Mouse (Mus musculus): ENCODE measurements around the gene Usp22.

Usp22 gene

GRCm38 (mm10) chr11:61174821-61175658 lies at the start of gene Usp22:
Usp22 (minus strand) TSS chr11:61175055.
- Histone ChIP-seq H3K4me3 (replicated peaks; ENCODE audit: low read length) (peak within 1 kb of the TSS; percentile 100), H3K9me3 (ENCODE audit: low read length) (no peaks in the 10 kb centered on the region), H3K4me1 (replicated peaks; ENCODE audit: low read depth, low read length) (peaks cover 57% of the 10 kb centered on the region), H3K27me3 (ENCODE audit: insufficient read depth, low read length) (no peaks in the 10 kb centered on the region), H3K36me3 (ENCODE audit: insufficient read depth, low read length) (peaks cover 26% of the 10 kb centered on the region)
- TF ChIP-seq POU5F1 (IDR thresholded peaks at IDR 0.05; ENCODE audit: borderline replicate concordance, low read length) (no peak), NANOG (IDR thresholded peaks at IDR 0.05; ENCODE audit: borderline replicate concordance, low read length) (no peak), CTCF (conservative IDR thresholded peaks at IDR 0.05; ENCODE audit: low read length) (no peak)

- TF ChIP-seq CTCF (conservative IDR thresholded peaks at IDR 0.05; ENCODE audit: low read length) (no peak), NANOG (IDR thresholded peaks at IDR 0.05; ENCODE audit: borderline replicate concordance, low read length) (no peak), POU5F1 (IDR thresholded peaks at IDR 0.05; ENCODE audit: borderline replicate concordance, low read length) (no peak)
- Histone ChIP-seq H3K36me3 (ENCODE audit: insufficient read depth, low read length) (no peaks in the 10 kb centered on the region), H3K27me3 (ENCODE audit: insufficient read depth, low read length) (no peaks in the 10 kb centered on the region)
Measured at GRCm38 (mm10) chr11:61224234-61224744, 49.4 kb upstream of the Usp22 start.

GRCm38 (mm10) chr11:61222971-61223745 lies 48.3 kb upstream of the Usp22 start:
- no peaks in the 10 kb centered on the region for H3K9me3 ChIP-seq (ENCODE audit: low read length)
- H3K4me3 ChIP-seq (replicated peaks; ENCODE audit: low read length): no peak overlapping the region
- H3K36me3 ChIP-seq (ENCODE audit: insufficient read depth, low read length): no peaks in the 10 kb centered on the region
- peaks cover 4% of the 10 kb centered on the region; the same call in 1 of the 2 replicates for H3K27me3 ChIP-seq (ENCODE audit: insufficient read depth, low read length)
- TF ChIP-seq POU5F1 (IDR thresholded peaks at IDR 0.05; ENCODE audit: borderline replicate concordance, low read length) (no peak), NANOG (IDR thresholded peaks at IDR 0.05; ENCODE audit: borderline replicate concordance, low read length) (no peak)
- peaks cover 41% of the 10 kb centered on the region for H3K4me1 ChIP-seq (replicated peaks; ENCODE audit: low read depth, low read length)

More at GRCm38 (mm10) chr11:61224234-61224744, 49.4 kb upstream of the Usp22 start:
- Histone ChIP-seq H3K9me3 (ENCODE audit: low read length) (no peaks in the 10 kb centered on the region), H3K4me1 (replicated peaks; ENCODE audit: low read depth, low read length) (peaks cover 41% of the 10 kb centered on the region), H3K4me3 (replicated peaks; ENCODE audit: low read length) (no peak overlapping the region)

GRCm38 (mm10) chr11:61222007-61222406 lies 47.2 kb upstream of the Usp22 start:
- Histone ChIP-seq H3K9me3 (ENCODE audit: low read length) (no peaks in the 10 kb centered on the region), H3K4me1 (replicated peaks; ENCODE audit: low read depth, low read length) (peaks cover 41% of the 10 kb centered on the region), H3K4me3 (replicated peaks; ENCODE audit: low read length) (no peak overlapping the region), H3K27me3 (ENCODE audit: insufficient read depth, low read length) (peaks cover 5% of the 10 kb centered on the region; the same call in 1 of the 2 replicates), H3K36me3 (ENCODE audit: insufficient read depth, low read length) (no peaks in the 10 kb centered on the region)
- no peak for TF ChIP-seq NANOG (IDR thresholded peaks at IDR 0.05; ENCODE audit: borderline replicate concordance, low read length)
- no peak for TF ChIP-seq CTCF (conservative IDR thresholded peaks at IDR 0.05; ENCODE audit: low read length)
- no peak for TF ChIP-seq POU5F1 (IDR thresholded peaks at IDR 0.05; ENCODE audit: borderline replicate concordance, low read length)

GRCm38 (mm10) chr11:61220156-61220881 lies 45.5 kb upstream of the Usp22 start:
- Histone ChIP-seq H3K9me3 (ENCODE audit: low read length) (no peaks in the 10 kb centered on the region), H3K36me3 (ENCODE audit: insufficient read depth, low read length) (no peaks in the 10 kb centered on the region), H3K4me1 (replicated peaks; ENCODE audit: low read depth, low read length) (peaks cover 46% of the 10 kb centered on the region), H3K4me3 (replicated peaks; ENCODE audit: low read length) (no peak overlapping the region), H3K27me3 (ENCODE audit: insufficient read depth, low read length) (peaks cover 10% of the 10 kb centered on the region; the same call in 1 of the 2 replicates)
- TF ChIP-seq NANOG (IDR thresholded peaks at IDR 0.05; ENCODE audit: borderline replicate concordance, low read length) (no peak), CTCF (conservative IDR thresholded peaks at IDR 0.05; ENCODE audit: low read length) (0 out of 2 replicates have a peak, but pooled peaks have one; percentile 8), POU5F1 (IDR thresholded peaks at IDR 0.05; ENCODE audit: borderline replicate concordance, low read length) (no peak)

GRCm38 (mm10) chr11:61215936-61216335 lies 41.1 kb upstream of the Usp22 start:
- peaks cover 64% of the 10 kb centered on the region for H3K4me1 ChIP-seq (replicated peaks; ENCODE audit: low read depth, low read length)
- TF ChIP-seq POU5F1 (IDR thresholded peaks at IDR 0.05; ENCODE audit: borderline replicate concordance, low read length) (no peak), NANOG (IDR thresholded peaks at IDR 0.05; ENCODE audit: borderline replicate concordance, low read length) (peak; percentile 53; the same call in 1 of the 2 replicates)
- H3K9me3 ChIP-seq (ENCODE audit: low read length): no peaks in the 10 kb centered on the region

GRCm38 (mm10) chr11:61212102-61212501 lies 37.2 kb upstream of the Usp22 start:
- Histone ChIP-seq H3K4me1 (replicated peaks; ENCODE audit: low read depth, low read length) (peaks cover 56% of the 10 kb centered on the region), H3K9me3 (ENCODE audit: low read length) (no peaks in the 10 kb centered on the region), H3K27me3 (ENCODE audit: insufficient read depth, low read length) (peaks cover 77% of the 10 kb centered on the region), H3K36me3 (ENCODE audit: insufficient read depth, low read length) (no peaks in the 10 kb centered on the region), H3K4me3 (replicated peaks; ENCODE audit: low read length) (no peak overlapping the region)
- TF ChIP-seq NANOG (IDR thresholded peaks at IDR 0.05; ENCODE audit: borderline replicate concordance, low read length): no peak
- TF ChIP-seq CTCF (conservative IDR thresholded peaks at IDR 0.05; ENCODE audit: low read length): peak; percentile 45
- no peak for TF ChIP-seq POU5F1 (IDR thresholded peaks at IDR 0.05; ENCODE audit: borderline replicate concordance, low read length)

More at GRCm38 (mm10) chr11:61215936-61216335, 41.1 kb upstream of the Usp22 start:
- Histone ChIP-seq H3K4me3 (replicated peaks; ENCODE audit: low read length) (no peak overlapping the region), H3K36me3 (ENCODE audit: insufficient read depth, low read length) (no peaks in the 10 kb centered on the region), H3K27me3 (ENCODE audit: insufficient read depth, low read length) (peaks cover 51% of the 10 kb centered on the region)

Data from E14TG2a.4 (cell line).